Mouse (Mus musculus) spleen, postnatal 4 days (tissue): ENCODE measurements around the gene Marco.

Experiments
- DNase-seq, 2 experiments: peaks; one replicate each; pipeline ENCODE4 v3.0.0; 2022; ENCODE audit warnings: low spot score in 2 of 2

Marco gene

DNA sequence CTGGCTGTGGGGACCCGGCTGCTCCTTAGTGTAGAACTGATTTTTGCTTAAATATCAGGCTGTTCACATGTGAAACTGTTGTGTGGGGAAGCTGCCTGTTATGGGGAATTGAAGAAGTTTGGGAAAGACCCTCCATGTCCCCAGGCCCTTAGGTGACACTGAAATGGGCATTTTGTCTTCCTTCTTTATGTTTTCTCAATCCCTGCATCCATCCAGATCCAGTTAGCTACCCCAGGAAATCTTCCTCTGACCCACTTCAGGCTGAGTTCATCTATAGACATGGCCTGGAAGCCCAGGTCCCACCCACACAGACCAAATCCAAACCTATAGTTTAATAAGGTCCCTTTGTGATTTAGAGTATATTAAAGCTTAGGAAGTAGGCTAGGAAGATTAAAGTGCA lies at the start of gene Marco:
Marco (minus strand) TSS at position 101 of the 400 bp plus-strand sequence.
- no peak for DNase-seq

DNA sequence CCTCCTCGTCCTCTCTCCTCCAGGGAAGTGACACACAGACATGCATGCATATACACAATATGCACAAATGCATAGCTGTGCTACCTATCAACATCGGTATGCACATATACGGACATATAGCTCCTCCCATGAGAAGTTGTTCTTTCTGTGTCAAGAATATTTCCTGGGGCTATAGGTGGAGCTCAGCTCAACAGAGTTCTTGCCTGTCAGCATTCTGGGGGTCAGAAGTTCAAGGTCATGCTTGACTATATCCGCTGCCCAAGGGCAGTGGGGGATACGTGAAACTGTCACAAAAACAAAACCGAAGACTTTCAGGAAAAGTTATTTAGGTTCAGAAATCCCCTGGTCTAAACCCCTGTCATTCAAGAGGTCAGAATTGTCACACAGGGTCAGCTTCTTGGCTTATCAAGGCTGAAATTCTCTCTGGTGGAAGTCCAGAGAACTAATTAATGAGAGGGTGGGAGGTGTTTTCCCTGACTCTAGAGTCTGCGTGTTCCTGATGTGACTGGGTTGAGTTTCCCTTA lies 34.7 kb upstream of the Marco start:
- DNase-seq: no peak

GRCm38 (mm10) chr1:120536998-120537397 lies 32.2 kb upstream of the Marco start:
- DNase-seq: no peak

DNA sequence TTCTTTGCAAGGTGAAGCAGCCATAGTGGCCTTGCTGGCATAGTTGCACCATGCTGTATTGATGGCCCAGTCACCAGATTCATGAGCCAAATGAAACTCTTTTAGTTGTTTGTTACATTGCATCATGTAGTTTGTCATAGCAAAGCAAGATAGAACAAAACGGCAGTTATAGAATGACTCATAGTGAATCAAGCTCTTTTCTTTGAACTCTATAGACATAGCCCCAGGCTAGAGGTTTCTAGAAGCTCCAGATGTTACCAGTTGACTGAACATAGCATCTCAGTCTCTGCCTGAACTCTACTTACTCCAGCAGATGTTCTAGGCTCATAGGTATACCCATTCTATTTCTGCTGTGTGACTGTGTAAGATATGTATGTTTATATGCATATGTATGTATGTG lies 31.1 kb upstream of the Marco start:
- DNase-seq: no peak

DNA sequence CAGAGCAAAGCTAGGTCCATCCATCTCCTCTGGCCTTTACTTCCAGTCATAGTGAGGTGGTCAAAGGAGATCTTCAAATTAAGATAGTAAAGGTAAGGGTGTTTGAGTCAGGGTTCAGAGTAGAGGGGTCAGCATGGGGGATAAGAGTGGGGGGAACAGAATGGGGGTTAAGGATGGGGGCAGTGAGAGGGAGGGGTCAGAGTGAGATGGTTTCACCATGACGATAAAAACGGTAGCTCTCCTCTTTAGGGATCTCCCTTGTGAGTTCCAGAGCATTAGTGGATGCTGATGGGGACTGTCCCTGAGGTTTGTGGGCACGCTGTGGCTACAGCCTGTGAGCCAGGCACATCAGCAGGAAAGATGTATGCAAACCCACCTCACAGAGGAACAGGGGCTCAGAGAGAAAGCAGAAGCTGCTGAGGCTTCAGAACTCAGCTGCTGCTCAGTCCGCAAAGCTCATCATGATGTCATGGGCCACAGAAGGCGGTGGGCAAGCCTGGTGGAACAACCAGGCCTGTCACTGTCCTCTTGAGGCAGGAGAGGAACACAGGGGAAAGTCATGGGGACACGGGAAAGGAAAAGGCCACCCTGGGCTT lies 27.6 kb upstream of the Marco start:
- DNase-seq: peak in 1 of 2 experiments; percentile 18

DNA sequence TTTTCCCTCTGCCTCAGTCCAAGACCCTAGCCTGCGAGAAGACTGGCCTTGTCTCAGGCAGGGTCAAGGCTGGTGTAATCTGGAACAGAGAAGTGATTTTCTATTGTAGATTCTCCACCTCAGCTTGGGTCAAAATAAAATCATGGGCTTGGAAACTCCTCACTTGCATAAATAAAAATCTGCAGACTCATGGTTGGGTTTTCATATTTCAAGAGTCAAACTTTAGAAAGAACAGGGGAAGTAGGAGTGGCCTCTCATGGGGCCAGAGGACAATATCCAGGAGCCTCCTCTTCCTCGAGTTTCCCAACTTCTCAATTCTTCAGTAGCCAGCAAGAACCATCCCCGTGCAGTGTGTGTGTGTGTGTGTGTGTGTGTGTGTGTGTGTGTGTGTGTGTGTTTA lies 26.9 kb upstream of the Marco start:
- DNase-seq: no peak

- no peak for DNase-seq
Measured at GRCm38 (mm10) chr1:120529881-120530280, 25.1 kb upstream of the Marco start.

- DNase-seq: no peak
Measured at GRCm38 (mm10) chr1:120517618-120518017, 12.8 kb upstream of the Marco start.

GRCm38 (mm10) chr1:120510311-120510710 lies 5.5 kb upstream of the Marco start:
- DNase-seq: no peak

GRCm38 (mm10) chr1:120508976-120509375 lies 4.2 kb upstream of the Marco start:
- no peak for DNase-seq

DNA sequence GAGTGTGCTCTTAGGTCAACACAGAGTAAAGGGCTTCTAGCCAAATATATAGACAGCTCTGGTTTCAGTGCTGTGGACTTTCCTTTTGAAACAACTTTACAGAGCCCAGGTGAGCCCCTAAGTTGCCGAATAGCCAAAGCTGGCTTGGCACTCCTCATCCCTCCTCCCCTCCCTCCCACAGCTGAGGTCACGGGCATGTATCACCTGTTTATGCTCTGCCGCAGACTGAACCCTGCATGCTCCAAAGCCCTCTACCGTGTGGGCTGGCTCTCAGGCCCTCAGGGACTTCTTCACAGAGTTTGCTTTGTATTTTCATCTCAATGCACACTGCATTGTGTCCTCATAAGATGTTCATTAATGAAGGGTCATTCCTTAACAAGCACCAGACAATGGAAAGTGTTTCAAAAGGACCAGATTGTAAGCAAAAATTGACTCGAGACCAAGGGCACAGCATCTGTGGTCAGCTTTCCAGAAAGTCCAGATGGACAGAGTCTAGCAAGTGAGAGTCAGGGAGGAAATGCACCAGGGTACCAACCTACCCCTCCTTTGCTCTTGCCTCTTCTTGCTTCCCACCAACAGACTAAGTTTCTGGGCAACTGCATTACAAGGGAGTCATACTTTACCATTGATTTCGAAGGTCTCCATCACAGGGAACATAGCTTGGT lies 646 bp downstream of the Marco start:
- DNase-seq: no peak

DNA sequence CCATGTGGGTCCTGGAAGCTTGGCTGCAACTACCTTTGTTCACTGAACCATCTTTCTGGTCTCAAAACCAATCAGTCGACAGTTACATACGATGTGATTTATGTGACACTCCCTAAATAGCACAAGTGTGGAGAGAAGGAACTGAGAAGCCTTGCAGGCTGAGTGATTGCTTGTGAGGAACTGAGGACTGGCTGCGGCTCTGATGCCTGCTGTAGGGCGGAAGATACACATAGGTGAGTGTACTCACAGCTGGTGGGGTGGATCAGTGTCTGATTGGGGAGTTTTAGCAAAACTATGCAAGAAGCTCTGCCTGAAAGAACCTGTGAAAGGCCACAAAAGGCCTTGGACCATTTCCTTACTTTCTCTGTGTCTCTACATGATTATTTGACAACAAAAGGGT lies 3.3 kb downstream of the Marco start:
- peak in 1 of 2 experiments; percentile 19 for DNase-seq

DNA sequence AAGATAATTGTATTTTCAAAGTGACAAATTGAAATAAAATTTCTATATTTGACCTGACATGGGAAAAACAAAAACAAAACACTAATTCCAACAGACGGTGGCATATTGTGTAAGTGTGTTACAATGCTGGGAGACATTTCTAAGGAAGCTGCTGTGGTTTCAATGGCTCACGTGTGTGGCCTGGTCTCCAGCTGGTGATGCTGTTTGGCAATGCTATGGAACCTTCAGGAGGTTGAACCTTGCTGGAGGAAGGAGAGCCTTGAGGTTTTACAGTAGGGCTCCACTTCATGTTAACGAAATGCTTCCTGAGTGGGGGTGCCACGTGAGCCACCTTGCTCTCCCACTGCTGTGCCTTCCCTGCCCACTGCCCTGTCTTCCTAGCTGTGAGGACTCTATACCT lies 6.8 kb downstream of the Marco start:
- DNase-seq: no peak

DNA sequence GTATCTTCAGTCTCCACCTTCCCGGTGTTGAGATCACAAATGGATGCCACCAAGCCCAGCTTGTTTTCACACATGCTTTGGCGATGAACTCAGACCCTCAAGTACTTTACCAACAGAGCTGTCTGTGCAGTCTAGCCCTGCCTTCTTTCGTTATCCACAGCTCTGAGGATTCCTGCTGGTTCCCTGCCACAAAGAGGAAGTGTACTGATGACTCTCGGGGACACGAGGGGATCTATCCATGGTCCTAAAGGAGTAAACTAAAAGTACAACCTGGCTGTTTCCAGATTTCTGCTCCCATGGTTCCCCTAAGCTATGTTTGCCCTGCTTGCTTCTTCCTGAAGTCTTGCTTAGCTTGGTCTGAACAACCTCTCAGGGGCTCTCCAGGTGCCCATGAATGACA lies 23.9 kb downstream of the Marco start:
- DNase-seq: no peak

DNA sequence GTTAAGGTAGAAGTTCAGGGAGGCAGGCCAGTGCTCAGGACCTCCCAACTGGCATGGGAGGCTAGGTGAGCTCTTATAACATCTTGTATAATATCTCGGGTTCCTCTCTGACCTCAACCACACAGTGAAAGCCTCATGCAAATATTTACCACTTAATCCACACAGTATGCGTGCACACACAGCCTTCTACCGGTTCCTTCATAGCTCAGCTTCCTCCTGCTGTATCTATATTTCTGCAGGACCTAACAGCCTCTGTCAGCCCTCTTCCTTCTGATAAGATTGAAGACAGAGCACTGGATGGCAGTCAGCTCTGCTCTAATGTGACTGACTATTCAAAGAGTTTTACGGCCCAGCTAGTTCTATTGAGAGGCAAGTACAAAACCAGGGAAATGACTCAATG lies 30.0 kb downstream of the Marco start:
- DNase-seq: no peak

GRCm38 (mm10) chr1:120468891-120469290 lies 35.9 kb downstream of the Marco start:
- peak; percentile 36 to 82 for DNase-seq

DNA sequence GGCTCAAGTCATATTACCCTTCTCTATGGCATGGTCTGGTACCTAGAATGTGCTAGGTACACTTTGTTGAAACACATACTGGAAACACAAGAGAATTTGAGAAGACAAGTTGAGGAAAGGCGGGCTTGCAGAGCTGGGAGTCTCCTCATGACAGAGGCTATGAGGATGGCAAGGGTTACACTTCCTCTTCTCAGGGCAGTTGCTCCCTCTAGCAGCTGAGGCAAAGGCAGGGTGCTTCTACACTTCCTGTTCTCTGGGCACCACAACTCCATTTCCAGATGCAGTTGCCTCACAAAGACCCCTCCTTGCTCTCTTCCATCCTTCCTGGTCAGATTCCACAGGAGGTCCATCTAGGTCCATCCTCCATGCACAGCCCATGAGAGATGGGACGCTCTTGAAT lies 37.5 kb downstream of the Marco start:
- no peak for DNase-seq

DNA sequence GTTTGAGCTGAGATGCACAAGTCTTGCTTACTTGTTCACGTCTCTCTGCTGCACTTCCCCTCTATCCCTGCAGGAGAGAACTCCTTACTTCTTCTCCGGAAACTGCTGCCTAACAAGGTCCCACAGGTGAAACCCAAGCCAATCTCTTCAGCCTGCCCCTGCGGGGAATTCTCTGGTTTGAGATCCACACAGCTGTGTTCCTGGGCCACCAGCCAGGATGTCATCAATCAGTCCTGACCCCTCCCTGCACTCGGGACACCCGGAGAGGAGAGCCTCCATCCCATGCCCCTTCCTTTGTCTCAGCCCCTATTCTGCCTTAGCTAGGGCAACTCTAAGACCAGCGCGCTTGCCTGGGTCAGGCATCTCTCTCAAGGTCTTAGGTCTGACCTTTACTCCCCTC lies 38.1 kb downstream of the Marco start:
- DNase-seq: no peak

DNA sequence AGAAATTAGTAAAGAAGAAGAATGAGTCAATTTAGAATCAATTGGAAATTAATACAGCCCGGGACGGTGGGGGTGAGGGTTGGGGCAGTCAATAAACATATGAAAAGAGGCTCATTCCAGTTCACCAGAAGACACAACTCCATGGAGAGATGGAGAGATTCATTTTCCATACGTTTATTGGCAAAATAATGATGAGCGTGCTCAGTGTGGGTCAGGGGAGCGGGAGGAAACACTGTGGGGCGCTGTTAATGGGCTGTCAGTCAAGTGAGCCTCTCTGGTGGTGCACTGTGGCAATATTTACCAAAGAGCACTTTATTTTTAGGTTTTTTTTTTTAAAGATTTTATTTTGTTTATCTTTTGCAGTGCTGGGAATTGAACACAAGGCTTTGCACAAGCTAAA lies 45.8 kb downstream of the Marco start:
- DNase-seq: no peak

GRCm38 (mm10) chr1:120458524-120458923 lies 46.3 kb downstream of the Marco start:
- DNase-seq: no peak

DNA sequence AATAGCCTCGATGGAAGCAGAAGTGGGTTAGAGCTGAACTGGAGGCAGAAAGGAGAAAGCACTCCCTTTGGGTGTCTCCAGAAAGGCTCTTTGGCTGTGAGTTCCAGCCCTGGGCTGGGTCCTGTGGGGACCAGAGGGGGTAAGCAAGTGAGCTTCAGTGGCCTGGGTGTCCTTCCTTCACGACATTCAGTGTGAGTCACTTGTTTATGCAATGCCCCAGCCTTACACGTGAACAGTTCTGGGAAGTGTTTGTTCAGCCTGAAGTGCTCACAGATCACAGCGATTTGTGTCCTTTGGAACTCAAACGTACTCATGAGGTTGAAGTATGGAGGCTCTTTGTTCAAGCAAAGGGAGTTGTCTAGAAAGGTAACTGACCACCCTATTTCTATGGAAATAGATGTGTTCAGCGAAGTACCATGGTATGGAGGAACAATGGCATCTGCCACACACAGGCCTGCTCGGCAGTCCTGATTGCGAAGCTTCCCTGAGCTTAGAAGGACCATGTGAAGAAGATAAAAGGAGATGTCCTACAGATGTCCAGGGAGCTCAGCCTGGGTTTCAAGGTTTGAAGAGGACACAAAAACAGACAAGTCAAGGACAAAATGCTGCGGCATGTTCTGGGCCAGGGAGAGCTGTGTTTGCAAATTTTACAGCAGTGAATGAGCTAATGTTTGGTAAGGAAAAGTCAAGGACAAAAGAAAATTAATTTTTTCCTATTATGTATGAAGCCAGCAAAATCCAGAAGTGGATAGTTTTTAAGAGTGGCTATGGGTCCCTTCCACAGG lies 53.1 kb downstream of the Marco start:
- no peak for DNase-seq

DNA sequence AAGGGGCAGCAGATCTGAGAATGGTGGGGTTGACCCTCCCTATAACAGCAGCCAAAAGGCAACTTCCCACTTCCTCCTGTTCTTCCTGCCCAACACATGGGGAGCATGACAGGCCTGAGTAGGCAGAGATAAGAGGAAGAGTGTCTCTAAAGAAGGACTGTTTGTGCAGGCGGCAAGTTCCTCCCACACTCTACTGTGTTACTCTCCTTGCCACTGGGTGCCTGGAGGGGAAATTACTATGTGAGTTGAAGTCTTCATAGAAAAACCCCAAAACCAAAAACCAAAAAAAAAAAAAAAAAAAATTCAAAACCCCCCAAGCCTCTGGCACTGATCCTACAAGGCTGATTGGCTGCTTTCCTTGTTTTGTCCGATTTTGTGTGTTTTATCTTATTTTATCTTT lies 55.2 kb downstream of the Marco start:
- DNase-seq: no peak

GRCm38 (mm10) chr1:120443228-120443639 lies 61.6 kb downstream of the Marco start:
- DNase-seq: no peak
